Mouse (Mus musculus): ENCODE data around the gene Gabrb1. TPM values are rescaled to one million over a fixed set of nuclear protein-coding genes. Genes with fewer than 3 reads are reported as not detected.

The Gabrb1 gene
- total and polyA plus RNA-seq, 3 experiments = 0.03 TPM; not detected in 2

DNA sequence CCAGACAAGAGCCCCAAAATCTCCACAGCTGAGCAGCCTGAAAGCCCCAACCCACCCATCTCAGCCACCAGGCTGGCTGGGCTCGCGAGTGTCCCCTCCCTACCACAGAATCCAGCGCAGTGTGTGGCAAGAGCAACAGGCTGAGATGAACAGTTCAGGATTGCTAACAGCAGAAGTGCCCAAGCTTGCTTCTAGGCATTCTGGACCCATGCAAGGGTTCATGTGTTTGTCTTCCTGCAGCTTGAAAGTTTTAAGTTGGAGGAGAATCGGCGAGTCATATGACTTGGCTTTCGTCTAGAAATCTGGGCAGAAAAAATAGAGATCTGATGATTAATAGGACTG is 43.3 kb downstream of the Gabrb1 start:
- no peak for TF ChIP-seq E2F4 (IDR thresholded peaks at IDR 0.05; ENCODE audit: borderline replicate concordance, low read depth, low read length)
- TF ChIP-seq SIN3A (IDR thresholded peaks at IDR 0.05; ENCODE audit: low read length) = no peak
- no peak for TF ChIP-seq CHD1 (IDR thresholded peaks at IDR 0.05; ENCODE audit: low read depth, low read length)
- TF ChIP-seq SMC3 (IDR thresholded peaks at IDR 0.05; ENCODE audit: low read depth, low read length) = no peak
- TF ChIP-seq ELF1 (IDR thresholded peaks at IDR 0.05; ENCODE audit: low read depth, low read length) = no peak
- no peak for TF ChIP-seq EP300 (IDR thresholded peaks at IDR 0.05; ENCODE audit: low read depth in 1 of 2, low read length in 2 of 2)
- TF ChIP-seq ZKSCAN1 (IDR thresholded peaks at IDR 0.05; ENCODE audit: low read depth, low read length) = no peak
- TF ChIP-seq POLR2AphosphoS5 (IDR thresholded peaks at IDR 0.05; ENCODE audit: borderline replicate concordance, low read depth, low read length) = no peak
- no peak for TF ChIP-seq ZMIZ1 (IDR thresholded peaks at IDR 0.05; ENCODE audit: low read depth, low read length)
- TF ChIP-seq KAT2A (conservative IDR thresholded peaks at IDR 0.05; ENCODE audit: low read depth, low read length) = no peak
- no peak for TF ChIP-seq HCFC1 (IDR thresholded peaks at IDR 0.05; ENCODE audit: low read depth, low read length)
- no peak for TF ChIP-seq ETS1 (IDR thresholded peaks at IDR 0.05; ENCODE audit: low read depth, low read length)
- no peak for TF ChIP-seq MXI1 (IDR thresholded peaks at IDR 0.05; ENCODE audit: low read depth, low read length)
- TF ChIP-seq NELFE (IDR thresholded peaks at IDR 0.05; ENCODE audit: low read depth, low read length) = no peak
- TF ChIP-seq CHD2 (IDR thresholded peaks at IDR 0.05; ENCODE audit: low read length) = no peak
- no peak for TF ChIP-seq USF1 (IDR thresholded peaks at IDR 0.05; ENCODE audit: low read depth, low read length)
- TF ChIP-seq ZNF384 (IDR thresholded peaks at IDR 0.05; ENCODE audit: low read depth, low read length) = no peak
- Histone ChIP-seq H3K27me3 (ENCODE audit: control insufficient read depth in 1 of 2, insufficient read depth in 2 of 2, low read length in 2 of 2) (no peaks in the 10 kb centered on the region), H3K9me3 (replicated peaks; ENCODE audit: insufficient read depth, low read length) (no peaks in the 10 kb centered on the region), H3K27ac (ENCODE audit: control insufficient read depth, low read depth, low read length) (no peak overlapping the region), H3K4me1 (ENCODE audit: control insufficient read depth in 1 of 2, insufficient read depth in 2 of 2, low read length in 2 of 2) (no peaks in the 10 kb centered on the region), H3K36me3 (ENCODE audit: control insufficient read depth in 1 of 2, insufficient read depth in 2 of 2, low read length in 2 of 2) (no peaks in the 10 kb centered on the region), H3K4me3 (ENCODE audit: control insufficient read depth in 1 of 2, insufficient read depth in 1 of 2, low read depth in 2 of 2, low read length in 2 of 2) (no peak overlapping the region), H3K9ac (ENCODE audit: control insufficient read depth, low read depth, low read length, poor library complexity, severe bottlenecking) (no peak overlapping the region), H3K79me2 (ENCODE audit: control insufficient read depth, insufficient read depth, low read length, poor library complexity) (no peaks in the 10 kb centered on the region)
- DNase-seq (ENCODE audit: low read depth, low spot score) = no peak

DNA sequence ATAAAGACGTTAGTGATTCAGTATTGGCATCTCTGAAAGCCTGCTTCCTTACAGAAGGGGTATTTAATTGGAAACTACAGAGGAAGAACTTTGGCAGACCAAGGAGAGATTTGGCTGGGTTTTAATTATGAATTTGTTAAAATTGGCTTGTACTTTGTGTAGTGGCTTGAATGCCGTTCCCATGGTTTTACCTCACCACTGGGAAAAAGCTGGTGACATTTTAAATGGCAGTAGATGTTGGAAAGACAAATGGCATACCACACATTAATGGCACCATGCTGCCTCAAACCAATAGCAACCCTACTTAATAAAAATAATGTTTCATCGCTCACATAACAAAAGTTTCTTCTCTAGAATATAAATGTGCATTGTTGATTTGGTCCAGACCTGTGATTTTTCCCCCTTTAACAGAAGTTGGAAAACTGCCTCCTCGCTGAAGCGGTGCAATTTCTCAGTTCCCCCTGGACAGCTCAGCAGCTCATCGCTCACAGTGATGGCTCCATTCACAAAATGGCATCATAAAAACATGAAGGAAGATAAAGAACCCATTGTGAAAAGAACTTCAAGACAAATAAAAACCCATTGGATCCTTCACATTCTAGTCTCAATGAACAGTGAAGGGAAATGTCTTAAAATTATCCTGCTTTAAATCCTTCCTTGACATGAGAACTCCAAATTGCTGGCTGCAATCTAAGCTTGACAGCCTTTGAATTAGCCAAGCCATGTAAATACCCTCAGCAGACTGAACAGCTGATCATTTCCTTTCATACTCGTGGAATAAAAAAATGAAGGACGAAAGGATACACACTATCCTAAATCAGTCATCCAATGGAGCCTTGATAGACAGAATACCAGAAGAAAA is 75.2 kb downstream of the Gabrb1 start:
- H3K27ac ChIP-seq (ENCODE audit: control insufficient read depth, low read depth, low read length) = no peak overlapping the region
- no peaks in the 10 kb centered on the region for H3K36me3 ChIP-seq (ENCODE audit: control insufficient read depth in 1 of 2, insufficient read depth in 2 of 2, low read length in 2 of 2)
- no peak overlapping the region for H3K4me3 ChIP-seq (ENCODE audit: control insufficient read depth in 1 of 2, insufficient read depth in 1 of 2, low read depth in 2 of 2, low read length in 2 of 2)
- no peaks in the 10 kb centered on the region for H3K27me3 ChIP-seq (ENCODE audit: control insufficient read depth in 1 of 2, insufficient read depth in 2 of 2, low read length in 2 of 2)
- no peaks in the 10 kb centered on the region for H3K79me2 ChIP-seq (ENCODE audit: control insufficient read depth, insufficient read depth, low read length, poor library complexity)
- no peak overlapping the region for H3K9ac ChIP-seq (ENCODE audit: control insufficient read depth, low read depth, low read length, poor library complexity, severe bottlenecking)
- DNase-seq (ENCODE audit: low read depth, low spot score) = no peak
- H3K9me3 ChIP-seq (replicated peaks; ENCODE audit: insufficient read depth, low read length) = no peaks in the 10 kb centered on the region
- no peaks in the 10 kb centered on the region for H3K4me1 ChIP-seq (ENCODE audit: control insufficient read depth in 1 of 2, insufficient read depth in 2 of 2, low read length in 2 of 2)
- TF ChIP-seq GATA1 (IDR thresholded peaks at IDR 0.05; ENCODE audit: low read depth, low read length) (no peak), POLR2AphosphoS2 (IDR thresholded peaks at IDR 0.05; ENCODE audit: low read length) (no peak), GABPA (IDR thresholded peaks at IDR 0.05; ENCODE audit: low read depth, low read length) (no peak), RAD21 (IDR thresholded peaks at IDR 0.05; ENCODE audit: low read depth, low read length) (no peak), POLR2A (IDR thresholded peaks at IDR 0.05; ENCODE audit: control insufficient read depth in 1 of 2, insufficient read depth in 1 of 2, low read depth in 1 of 2, low read length in 2 of 2, poor library complexity in 1 of 2) (no peak), ELF1 (IDR thresholded peaks at IDR 0.05; ENCODE audit: low read depth, low read length) (no peak), NELFE (IDR thresholded peaks at IDR 0.05; ENCODE audit: low read depth, low read length) (no peak), JUND (IDR thresholded peaks at IDR 0.05; ENCODE audit: low read depth, low read length) (no peak), CHD2 (IDR thresholded peaks at IDR 0.05; ENCODE audit: low read length) (no peak), NRF1 (IDR thresholded peaks at IDR 0.05; ENCODE audit: insufficient read depth, low read depth, low read length, poor library complexity, severe bottlenecking) (no peak), USF1 (IDR thresholded peaks at IDR 0.05; ENCODE audit: low read depth, low read length) (no peak), TAL1 (IDR thresholded peaks at IDR 0.05; ENCODE audit: low read length) (no peak), MXI1 (IDR thresholded peaks at IDR 0.05; ENCODE audit: low read depth, low read length) (no peak), USF2 (IDR thresholded peaks at IDR 0.05; ENCODE audit: borderline replicate concordance in 1 of 2, insufficient read depth in 1 of 2, low read depth in 1 of 2, low read length in 2 of 2) (no peak), MEF2A (IDR thresholded peaks at IDR 0.05; ENCODE audit: extremely low read depth, insufficient replicate concordance, low read depth, low read length, poor library complexity, severe bottlenecking) (no peak), ZC3H11A (IDR thresholded peaks at IDR 0.05; ENCODE audit: low read depth, low read length) (no peak), ZKSCAN1 (IDR thresholded peaks at IDR 0.05; ENCODE audit: low read depth, low read length) (no peak), CHD1 (IDR thresholded peaks at IDR 0.05; ENCODE audit: low read depth, low read length) (no peak), UBTF (IDR thresholded peaks at IDR 0.05; ENCODE audit: borderline replicate concordance, insufficient read depth, low read depth, low read length) (no peak)

All from MEL (cell line).